20 mouse cellular contexts compared by ENCODE assay signal in the genomic region with DNA sequence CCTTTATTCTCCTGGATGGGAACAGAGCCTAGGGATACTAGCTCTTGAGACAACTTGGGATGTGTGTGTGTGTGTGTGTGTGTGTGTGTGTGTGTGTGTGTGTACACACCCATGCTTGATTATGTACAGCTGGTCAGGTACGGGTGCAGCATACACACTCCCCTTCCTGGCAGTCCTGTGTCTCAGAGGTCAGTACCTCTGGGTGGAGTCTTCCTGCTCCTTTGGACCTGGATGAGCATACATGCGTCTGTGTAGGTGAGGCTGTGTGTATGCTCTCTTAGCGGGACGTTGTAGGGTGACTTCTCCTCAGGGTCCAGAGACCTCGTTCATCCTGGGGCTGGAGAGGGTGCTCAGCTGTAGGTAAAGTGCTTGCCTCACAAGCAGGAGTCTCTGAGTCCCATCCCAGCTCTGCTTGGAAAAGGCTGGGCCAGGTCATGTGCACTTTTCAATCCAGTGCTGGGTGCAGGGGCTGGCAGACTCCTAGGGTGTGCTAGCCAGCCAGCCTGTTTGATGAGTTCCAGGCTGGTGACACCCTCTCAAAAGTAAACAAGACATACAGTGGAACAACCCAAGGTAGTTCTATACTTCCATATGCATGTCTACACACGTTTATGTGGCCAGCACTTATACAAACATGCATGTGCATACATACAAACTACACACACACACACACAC. TPM values are rescaled to one million over a fixed set of nuclear protein-coding genes. Genes with fewer than 3 reads are reported as not detected.
A peak's percentile ranks its signal among the peaks of the same experiment; 100 is the strongest.
DNase-seq lines count a peak whose midpoint lies in the region; ATAC-seq and TF ChIP-seq lines count a peak whose summit lies in the region.
"Had no signal": no experiment of that assay in that cellular context is flagged by ENCODE, and none has a peak within 500 bp of the region (broad histone marks: within the 10 kb centered on the region; RNA-seq: fewer than 3 reads in every experiment).

No protein-coding gene starts in this region.

- H3K4me2 ChIP-seq in heart, embryonic 12.5 days = peak overlapping the region; percentile 5; the same call in 1 of the 2 replicates
- no peak overlapping the region for H3K4me2 ChIP-seq in heart, postnatal 0 days (ENCODE audit: low read depth, low read length)
- no peak overlapping the region for H3K4me2 ChIP-seq in stomach, embryonic 14.5 days (replicated peaks; ENCODE audit: low read depth, low read length)
- H3K4me2 ChIP-seq: hindbrain, embryonic 15.5 days; midbrain, embryonic 13.5 days had no signal

- DNase-seq in heart, postnatal 4 days = no peak
- DNase-seq in heart, postnatal 0 days (ENCODE audit: low spot score) = no peak
- DNase-seq in embryo, embryonic 9.5 days (ENCODE audit: extremely low spot score) = no peak
- no peak for DNase-seq in kidney, postnatal 4 days
- DNase-seq: adrenal gland, postnatal 14 days; cerebellum, postnatal 10 days; embryo, embryonic 11 days; gastrocnemius, postnatal 36 days; kidney, adult 8-10 months; kidney, postnatal 36 days; lung, postnatal 4 days; right cerebral cortex, adult 18-20 months; spleen, adult 18-20 months had no signal

- H3K4me1 ChIP-seq in heart, embryonic 12.5 days (replicated peaks) = peaks cover 62% of the 10 kb centered on the region
- peaks cover 46% of the 10 kb centered on the region for H3K4me1 ChIP-seq in bone marrow macrophage, adult 2 months (ENCODE audit: control insufficient read depth, insufficient read depth, low read length)
- H3K4me1 ChIP-seq in heart, postnatal 0 days (ENCODE audit: control insufficient read depth, insufficient read depth) = peaks cover 36% of the 10 kb centered on the region
- peaks cover 16% of the 10 kb centered on the region for H3K4me1 ChIP-seq in stomach, embryonic 14.5 days (ENCODE audit: control insufficient read depth, insufficient read depth, low read length)

- no peak for TF ChIP-seq CTCF in bone marrow macrophage, adult 2 months (IDR thresholded peaks at IDR 0.05; ENCODE audit: low read depth, low read length)
- TF ChIP-seq CTCF in heart, postnatal 0 days (IDR thresholded peaks at IDR 0.05; ENCODE audit: low read depth) = no peak

- 0 out of 2 replicates have a peak, but pooled peaks have one; percentile 8 for ATAC-seq in heart, embryonic 12.5 days (ENCODE audit: insufficient number of reproducible peaks, low FRiP score)
- peak; percentile 37 for ATAC-seq in heart, postnatal 0 days (ENCODE audit: insufficient read depth, low read depth)
- ATAC-seq in stomach, embryonic 14.5 days (ENCODE audit: insufficient number of reproducible peaks, insufficient read depth, low FRiP score, low read depth) = peak; percentile 47; the same call in 1 of the 2 replicates
- ATAC-seq: midbrain, embryonic 13.5 days had no signal

- WGBS in heart, embryonic 12.5 days = 60% methylated on average over 6 of the region's 6 CpGs
- WGBS in heart, postnatal 0 days = 66% methylated on average over 6 of the region's 6 CpGs
- 67% methylated on average over 6 of the region's 6 CpGs for WGBS in stomach, embryonic 14.5 days

- H3K9ac ChIP-seq in heart, embryonic 12.5 days = no peak overlapping the region
- no peak overlapping the region; the same call in 1 of the 2 replicates for H3K9ac ChIP-seq in heart, postnatal 0 days (replicated peaks; ENCODE audit: low read depth, low read length)
- no peak overlapping the region for H3K9ac ChIP-seq in stomach, embryonic 14.5 days (replicated peaks; ENCODE audit: low read depth, low read length)
- H3K9ac ChIP-seq: hindbrain, embryonic 15.5 days; midbrain, embryonic 13.5 days had no signal

- H3K36me3 ChIP-seq in heart, embryonic 12.5 days = peaks cover 36% of the 10 kb centered on the region
- peaks cover 36% of the 10 kb centered on the region for H3K36me3 ChIP-seq in heart, postnatal 0 days (replicated peaks; ENCODE audit: control insufficient read depth, insufficient read depth, low read length)
- H3K36me3 ChIP-seq in stomach, embryonic 14.5 days (ENCODE audit: control insufficient read depth, insufficient read depth, low read length) = peaks cover 34% of the 10 kb centered on the region

- H3K27ac ChIP-seq in heart, embryonic 12.5 days (ENCODE audit: poor library complexity, severe bottlenecking) = peak overlapping the region; percentile 67
- H3K27ac ChIP-seq in bone marrow macrophage, adult 2 months (ENCODE audit: insufficient read depth, low read depth, low read length) = 0 out of 2 replicates have a peak overlapping the region, but pooled peaks have one; percentile 4
- H3K27ac ChIP-seq in heart, postnatal 0 days (ENCODE audit: low read depth) = peak overlapping the region; percentile 53
- H3K27ac ChIP-seq in stomach, embryonic 14.5 days (ENCODE audit: low read length) = peak overlapping the region; percentile 15; the same call in 1 of the 2 replicates
- H3K27ac ChIP-seq: hindbrain, embryonic 15.5 days; midbrain, embryonic 13.5 days had no signal

- H3K4me3 ChIP-seq in heart, embryonic 12.5 days = no peak overlapping the region
- no peak overlapping the region for H3K4me3 ChIP-seq in bone marrow macrophage, adult 2 months (ENCODE audit: insufficient read depth, low read length)
- no peak overlapping the region for H3K4me3 ChIP-seq in heart, postnatal 0 days (ENCODE audit: low read depth, low read length)
- H3K4me3 ChIP-seq in stomach, embryonic 14.5 days (ENCODE audit: low read depth, low read length) = no peak overlapping the region
- H3K4me3 ChIP-seq: erythroblast, embryonic 14.5 days; hindbrain, embryonic 15.5 days; midbrain, embryonic 13.5 days; myocyte had no signal

- no peak for TF ChIP-seq EP300 in heart, postnatal 0 days (IDR thresholded peaks at IDR 0.05; ENCODE audit: low read depth)

- H3K27me3 ChIP-seq in heart, embryonic 12.5 days (replicated peaks) = no peaks in the 10 kb centered on the region
- no peaks in the 10 kb centered on the region for H3K27me3 ChIP-seq in heart, postnatal 0 days (ENCODE audit: control insufficient read depth, insufficient read depth, low read length)
- no peaks in the 10 kb centered on the region for H3K27me3 ChIP-seq in stomach, embryonic 14.5 days (ENCODE audit: control insufficient read depth, insufficient read depth, low read length)
- H3K27me3 ChIP-seq: hindbrain, embryonic 15.5 days; midbrain, embryonic 13.5 days had no signal

- no peaks in the 10 kb centered on the region for H3K9me3 ChIP-seq in heart, embryonic 12.5 days (replicated peaks)
- no peaks in the 10 kb centered on the region for H3K9me3 ChIP-seq in heart, postnatal 0 days (replicated peaks; ENCODE audit: control insufficient read depth, low read length)
- H3K9me3 ChIP-seq in stomach, embryonic 14.5 days (ENCODE audit: control insufficient read depth, low read depth, low read length) = no peaks in the 10 kb centered on the region
- H3K9me3 ChIP-seq: hindbrain, embryonic 15.5 days; midbrain, embryonic 13.5 days had no signal

- no peak for TF ChIP-seq POLR2A in bone marrow macrophage, adult 2 months (IDR thresholded peaks at IDR 0.05; ENCODE audit: borderline replicate concordance, low read depth, low read length)

RNA-seq across cellular contexts. Expression of a gene that starts 13.3 kb away (rescaled TPM):
- 28.9 and 29.6 TPM in 2 replicates for polyA plus RNA-seq in heart, embryonic 12.5 days (2016; fragmentation: Nextera tagmentation; extraction: Ambion mirVana)
- 10 to 100 TPM; 25.0 to 26.2 TPM for total RNA-seq in heart, postnatal 4 days (2021)
- 35.4 and 37.1 TPM in 2 replicates for polyA plus RNA-seq in bone marrow macrophage, adult 2 months (2012; ENCODE audit: insufficient read depth, insufficient read length, missing spikeins)
- 27.2 and 33.0 TPM in 2 replicates for total RNA-seq in heart, postnatal 0 days (2014; rRNA removed; ENCODE audit: low replicate concordance)
- 20.3 and 21.8 TPM in 2 replicates for polyA plus RNA-seq in heart, postnatal 0 days (2015; fragmentation: Nextera tagmentation; extraction: Ambion mirVana)
- 30.6 and 30.8 TPM in 2 replicates for polyA plus RNA-seq in stomach, embryonic 14.5 days (2014; fragmentation: Nextera tagmentation; extraction: Ambion mirVana)

RNA-seq across cellular contexts. Expression of a gene that starts 29.6 kb away (rescaled TPM):
- 7.1 and 8.0 TPM in 2 replicates for polyA plus RNA-seq in heart, embryonic 12.5 days (2016; fragmentation: Nextera tagmentation; extraction: Ambion mirVana)
- 1 to 10 TPM; 5.5 TPM for total RNA-seq in heart, postnatal 4 days (2021)
- polyA plus RNA-seq in bone marrow macrophage, adult 2 months (2012; ENCODE audit: insufficient read depth, insufficient read length, missing spikeins) = 6.9 and 7.1 TPM in 2 replicates
- total RNA-seq in heart, postnatal 0 days (2014; rRNA removed; ENCODE audit: low replicate concordance) = 5.7 and 13.1 TPM in 2 replicates
- polyA plus RNA-seq in heart, postnatal 0 days (2015; fragmentation: Nextera tagmentation; extraction: Ambion mirVana) = 4.0 and 5.1 TPM in 2 replicates
- polyA plus RNA-seq in stomach, embryonic 14.5 days (2014; fragmentation: Nextera tagmentation; extraction: Ambion mirVana) = 9.2 and 11.5 TPM in 2 replicates

Comparison
In these comparisons a context has a peak if more than half of its experiments do, and no peak if none do; other contexts are left out.
1. H3K27ac ChIP-seq: peak in every context shown above with its lines; median percentile 67 in heart, embryonic 12.5 days; 53 in heart, postnatal 0 days; 15 in stomach, embryonic 14.5 days; 4 in bone marrow macrophage, adult 2 months.